Mouse (Mus musculus): ENCODE results near the gene Klf16. TPM values are rescaled to one million over a fixed set of nuclear protein-coding genes. Genes with fewer than 3 reads are reported as not detected.
A peak's percentile ranks its signal among the peaks of the same experiment; 100 is the strongest.

Klf16 gene
- polyA plus RNA-seq, 1 experiment = 8.7 TPM

DNA sequence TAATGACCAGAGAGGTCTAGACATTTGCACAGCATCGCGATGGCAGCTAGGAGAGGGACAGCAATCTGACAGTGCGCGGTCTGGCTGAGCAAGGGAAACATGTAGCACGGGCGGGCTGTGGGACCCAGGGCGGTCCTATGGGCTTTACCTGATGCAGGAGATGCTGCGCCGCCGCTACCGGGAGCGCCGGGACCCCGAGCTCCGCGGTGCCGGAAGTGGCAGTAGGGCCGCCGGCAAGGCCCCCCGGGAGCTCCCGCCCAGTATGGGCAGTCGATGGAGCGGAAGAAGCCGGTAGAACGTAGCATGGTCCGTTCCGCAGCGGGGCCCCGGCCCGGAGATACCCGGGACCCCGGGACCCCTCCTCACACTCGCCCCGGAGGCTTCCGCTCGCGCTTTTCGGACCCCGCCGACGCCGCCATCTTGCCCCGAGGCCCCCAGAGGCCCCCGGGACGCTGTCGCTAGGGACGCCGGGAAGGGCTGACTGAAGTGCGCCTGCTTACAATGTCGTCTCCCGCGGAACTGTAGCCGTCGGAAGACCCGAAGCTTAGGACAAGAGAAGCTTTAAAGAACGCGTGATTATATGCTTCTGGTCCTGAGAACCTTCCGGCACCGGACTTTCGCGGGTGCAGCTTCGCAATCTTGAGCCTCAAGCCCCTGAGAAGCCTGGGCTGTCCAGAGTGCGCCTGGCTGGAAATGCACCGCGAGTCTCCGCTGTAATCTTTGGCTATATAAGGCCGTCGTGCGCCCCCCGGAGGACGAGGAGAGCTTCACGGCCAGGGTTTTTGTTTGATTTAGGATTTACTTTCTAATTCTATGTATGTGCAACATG is 15.8 kb downstream of the Klf16 start, which contains the start of gene Rexo1:
TSS of gene Rexo1 (minus strand) at position 445 of the 829 bp plus-strand sequence.
- peak; percentile 79 for TF ChIP-seq CTCF (conservative IDR thresholded peaks at IDR 0.05; ENCODE audit: insufficient read depth, insufficient read length, low read depth, low read length)
- TF ChIP-seq POLR2A (IDR thresholded peaks at IDR 0.05; ENCODE audit: low read depth, low read length) = no peak
- Histone ChIP-seq H3K27ac (ENCODE audit: insufficient read depth, low read depth, low read length) (peak within 1 kb of the TSS; percentile 98), H3K4me3 (ENCODE audit: insufficient read depth, low read depth, low read length) (peak within 1 kb of the TSS; percentile 90), H3K4me1 (ENCODE audit: control insufficient read depth, insufficient read depth, low read length) (peaks cover 35% of the 10 kb centered on the region), H3K36me3 (ENCODE audit: control insufficient read depth, insufficient read depth, low read length) (no peaks in the 10 kb centered on the region), H3K27me3 (replicated peaks; ENCODE audit: control insufficient read depth, insufficient read depth, low read length) (no peaks in the 10 kb centered on the region)
- peak; percentile 97 for DNase-seq
- under 1% methylated on average over 72 of the region's 72 CpGs for WGBS

DNA sequence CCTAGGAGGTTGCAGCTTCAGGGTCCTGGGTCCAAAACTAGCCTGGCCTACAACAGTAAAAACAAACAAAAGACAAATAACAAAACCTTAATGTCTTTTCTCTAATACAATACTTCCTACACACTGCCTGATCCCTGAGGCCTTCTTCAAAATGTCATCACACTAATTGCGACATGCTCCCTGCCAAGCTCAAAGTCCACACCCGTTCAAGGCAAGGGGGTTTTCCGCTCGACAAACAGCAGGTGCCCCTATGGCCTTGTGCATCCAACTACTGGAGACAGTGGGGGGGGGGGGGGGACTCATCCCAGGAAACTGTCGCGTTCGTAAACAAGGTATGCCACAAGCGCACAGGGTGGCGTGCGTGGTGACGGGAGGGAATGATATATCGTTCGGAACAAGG is 16.5 kb downstream of the Klf16 start:
- Histone ChIP-seq H3K36me3 (ENCODE audit: control insufficient read depth, insufficient read depth, low read length) (no peaks in the 10 kb centered on the region), H3K4me3 (ENCODE audit: insufficient read depth, low read depth, low read length) (peak overlapping the region; percentile 90), H3K4me1 (ENCODE audit: control insufficient read depth, insufficient read depth, low read length) (peaks cover 35% of the 10 kb centered on the region), H3K27me3 (replicated peaks; ENCODE audit: control insufficient read depth, insufficient read depth, low read length) (no peaks in the 10 kb centered on the region), H3K27ac (ENCODE audit: insufficient read depth, low read depth, low read length) (peak overlapping the region; percentile 98; the same call in 1 of the 2 replicates)
- DNase-seq = peak; percentile 49
- under 1% methylated on average over 13 of the region's 13 CpGs for WGBS
- TF ChIP-seq POLR2A (IDR thresholded peaks at IDR 0.05; ENCODE audit: low read depth, low read length) (no peak), CTCF (conservative IDR thresholded peaks at IDR 0.05; ENCODE audit: insufficient read depth, insufficient read length, low read depth, low read length) (no peak)

DNA sequence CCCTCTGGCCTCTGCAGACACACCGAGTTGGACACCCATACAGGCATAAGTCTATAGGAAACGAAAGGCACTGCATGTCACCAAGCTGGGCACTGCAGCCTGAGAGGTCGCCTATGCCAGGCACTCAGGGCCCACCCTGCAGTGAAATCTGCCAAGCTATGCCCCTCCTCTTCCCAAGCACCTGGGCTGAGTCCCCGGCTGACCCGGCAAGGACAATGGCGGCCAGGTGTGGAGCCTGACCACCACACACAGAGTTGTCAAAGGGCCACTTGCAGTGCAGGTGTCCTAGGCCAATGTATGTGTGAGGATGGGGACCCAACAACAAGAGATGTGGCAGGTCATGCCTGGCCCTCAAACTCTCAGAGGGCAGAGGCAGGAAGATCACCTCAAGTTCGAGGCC is 17.7 kb downstream of the Klf16 start:
- TF ChIP-seq CTCF (conservative IDR thresholded peaks at IDR 0.05; ENCODE audit: insufficient read depth, insufficient read length, low read depth, low read length) = no peak
- no peak for TF ChIP-seq POLR2A (IDR thresholded peaks at IDR 0.05; ENCODE audit: low read depth, low read length)
- Histone ChIP-seq H3K27ac (ENCODE audit: insufficient read depth, low read depth, low read length) (no peak overlapping the region), H3K4me1 (ENCODE audit: control insufficient read depth, insufficient read depth, low read length) (peaks cover 35% of the 10 kb centered on the region), H3K27me3 (replicated peaks; ENCODE audit: control insufficient read depth, insufficient read depth, low read length) (no peaks in the 10 kb centered on the region), H3K4me3 (ENCODE audit: insufficient read depth, low read depth, low read length) (no peak overlapping the region), H3K36me3 (ENCODE audit: control insufficient read depth, insufficient read depth, low read length) (no peaks in the 10 kb centered on the region)
- DNase-seq = no peak
- 73% methylated on average over 7 of the region's 7 CpGs for WGBS

DNA sequence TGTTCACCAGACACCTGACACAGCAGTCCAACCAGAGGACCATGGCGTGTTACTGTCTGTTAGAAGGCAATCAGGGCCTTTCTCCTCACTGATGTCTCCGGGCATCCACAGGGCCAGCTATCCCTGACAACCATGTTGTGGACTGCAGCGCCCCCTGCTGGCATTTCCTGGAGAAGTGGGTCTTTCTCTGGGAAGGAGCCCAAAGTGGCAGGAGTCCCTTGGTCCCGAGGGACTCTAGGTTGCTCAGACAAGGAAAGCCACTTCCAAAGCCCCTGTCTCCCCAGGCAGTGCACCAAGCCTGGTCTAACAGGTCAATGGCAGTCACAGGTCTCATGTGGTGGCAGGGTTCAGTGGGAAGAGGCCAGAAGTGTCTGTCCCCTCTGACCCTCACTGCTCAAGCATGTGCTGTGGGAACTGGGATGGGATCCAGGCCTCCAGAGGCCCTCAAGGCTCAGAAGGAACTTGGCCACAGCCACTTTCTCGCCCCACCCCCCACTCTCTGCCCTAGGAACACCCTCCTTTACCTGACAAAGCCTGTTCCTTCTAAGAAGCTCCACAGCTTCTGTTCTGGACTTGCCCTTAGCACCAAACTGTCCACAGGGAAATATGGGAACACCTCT is 19.7 kb downstream of the Klf16 start:
- Histone ChIP-seq H3K36me3 (ENCODE audit: control insufficient read depth, insufficient read depth, low read length) (no peaks in the 10 kb centered on the region), H3K4me1 (ENCODE audit: control insufficient read depth, insufficient read depth, low read length) (peaks cover 40% of the 10 kb centered on the region), H3K4me3 (ENCODE audit: insufficient read depth, low read depth, low read length) (no peak overlapping the region), H3K27me3 (replicated peaks; ENCODE audit: control insufficient read depth, insufficient read depth, low read length) (no peaks in the 10 kb centered on the region), H3K27ac (ENCODE audit: insufficient read depth, low read depth, low read length) (peak overlapping the region; percentile 44)
- peak; percentile 88 for DNase-seq
- TF ChIP-seq POLR2A (IDR thresholded peaks at IDR 0.05; ENCODE audit: low read depth, low read length) (no peak), CTCF (conservative IDR thresholded peaks at IDR 0.05; ENCODE audit: insufficient read depth, insufficient read length, low read depth, low read length) (peak; percentile 79)
- WGBS = 23% methylated on average over 5 of the region's 5 CpGs

DNA sequence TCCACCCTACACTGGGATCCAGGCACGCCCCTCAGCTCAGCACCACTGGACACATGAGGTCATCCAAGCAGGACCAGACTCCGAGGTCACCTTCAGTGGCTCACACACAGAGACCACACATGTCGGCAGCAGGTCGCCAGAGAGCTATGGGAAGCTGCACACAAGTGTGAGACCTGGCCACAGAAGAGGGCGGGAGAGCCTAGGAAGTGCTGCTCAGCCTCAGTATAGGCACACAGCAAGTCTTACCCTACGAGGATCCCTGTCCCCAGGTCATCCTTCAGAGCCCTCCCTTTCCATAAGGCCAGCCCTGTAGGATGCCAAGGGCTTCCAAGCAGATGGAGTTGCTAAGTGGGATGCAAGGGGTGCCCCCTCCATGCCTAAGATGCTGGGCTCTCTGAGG is 23.1 kb downstream of the Klf16 start:
- Histone ChIP-seq H3K4me1 (ENCODE audit: control insufficient read depth, insufficient read depth, low read length) (peaks cover 26% of the 10 kb centered on the region), H3K4me3 (ENCODE audit: insufficient read depth, low read depth, low read length) (no peak overlapping the region), H3K36me3 (ENCODE audit: control insufficient read depth, insufficient read depth, low read length) (no peaks in the 10 kb centered on the region), H3K27me3 (replicated peaks; ENCODE audit: control insufficient read depth, insufficient read depth, low read length) (no peaks in the 10 kb centered on the region), H3K27ac (ENCODE audit: insufficient read depth, low read depth, low read length) (no peak overlapping the region)
- 53% methylated on average over 6 of the region's 6 CpGs for WGBS
- no peak for TF ChIP-seq POLR2A (IDR thresholded peaks at IDR 0.05; ENCODE audit: low read depth, low read length)
- no peak for TF ChIP-seq CTCF (conservative IDR thresholded peaks at IDR 0.05; ENCODE audit: insufficient read depth, insufficient read length, low read depth, low read length)
- no peak for DNase-seq

DNA sequence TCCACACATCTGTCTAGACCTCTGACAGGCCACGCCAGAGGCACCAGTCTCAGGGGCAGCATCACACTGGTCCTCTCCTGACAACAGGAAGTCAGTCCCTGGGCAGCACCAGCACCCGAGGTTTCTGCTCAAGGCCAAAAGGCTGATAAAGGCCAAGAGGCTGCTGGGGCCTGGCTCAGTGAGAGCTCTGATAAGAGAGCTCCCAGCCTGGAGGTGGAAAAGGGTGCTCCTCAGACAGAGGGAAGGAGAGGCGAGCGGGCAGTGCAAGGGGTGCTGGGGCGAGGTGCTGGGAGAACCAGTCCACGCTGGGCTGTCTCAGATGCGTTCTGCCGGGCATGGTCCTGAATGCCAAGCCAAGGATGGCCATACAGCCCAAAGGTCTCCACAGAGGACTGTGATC is 23.5 kb downstream of the Klf16 start:
- no peak for TF ChIP-seq CTCF (conservative IDR thresholded peaks at IDR 0.05; ENCODE audit: insufficient read depth, insufficient read length, low read depth, low read length)
- no peak for TF ChIP-seq POLR2A (IDR thresholded peaks at IDR 0.05; ENCODE audit: low read depth, low read length)
- Histone ChIP-seq H3K36me3 (ENCODE audit: control insufficient read depth, insufficient read depth, low read length) (no peaks in the 10 kb centered on the region), H3K4me3 (ENCODE audit: insufficient read depth, low read depth, low read length) (no peak overlapping the region), H3K4me1 (ENCODE audit: control insufficient read depth, insufficient read depth, low read length) (peaks cover 22% of the 10 kb centered on the region), H3K27ac (ENCODE audit: insufficient read depth, low read depth, low read length) (no peak overlapping the region), H3K27me3 (replicated peaks; ENCODE audit: control insufficient read depth, insufficient read depth, low read length) (no peaks in the 10 kb centered on the region)
- WGBS = 76% methylated on average over 8 of the region's 8 CpGs
- no peak for DNase-seq

DNA sequence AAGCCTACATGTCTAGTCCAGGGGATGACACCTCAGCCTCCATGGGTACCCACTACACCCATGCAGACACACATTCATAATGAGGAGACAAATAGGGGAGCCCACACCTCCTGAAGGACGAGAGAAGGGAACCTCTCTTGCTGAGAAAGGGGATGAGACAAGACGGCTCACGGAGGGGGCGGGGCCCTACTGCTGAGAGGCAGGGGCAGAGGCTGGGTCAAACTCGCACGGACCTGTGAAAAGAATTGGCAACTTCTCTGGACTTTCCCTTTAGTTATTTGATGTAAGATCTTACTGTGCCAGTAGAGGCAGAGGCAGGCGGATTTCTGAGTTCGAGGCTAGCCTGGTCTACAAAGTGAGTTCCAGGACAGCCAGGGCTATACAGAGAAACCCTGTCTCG is 24.8 kb downstream of the Klf16 start:
- H3K36me3 ChIP-seq (ENCODE audit: control insufficient read depth, insufficient read depth, low read length) = no peaks in the 10 kb centered on the region
- H3K27ac ChIP-seq (ENCODE audit: insufficient read depth, low read depth, low read length) = no peak overlapping the region
- no peaks in the 10 kb centered on the region for H3K27me3 ChIP-seq (replicated peaks; ENCODE audit: control insufficient read depth, insufficient read depth, low read length)
- H3K4me3 ChIP-seq (ENCODE audit: insufficient read depth, low read depth, low read length) = no peak overlapping the region
- WGBS = 54% methylated on average over 9 of the region's 9 CpGs
- no peak for TF ChIP-seq CTCF (conservative IDR thresholded peaks at IDR 0.05; ENCODE audit: insufficient read depth, insufficient read length, low read depth, low read length)
- TF ChIP-seq POLR2A (IDR thresholded peaks at IDR 0.05; ENCODE audit: low read depth, low read length) = no peak
- no peak for DNase-seq
- H3K4me1 ChIP-seq (ENCODE audit: control insufficient read depth, insufficient read depth, low read length) = peaks cover 10% of the 10 kb centered on the region

Measured in kidney, adult 2 months (tissue).